Mouse (Mus musculus): ENCODE measurements around the gene Lemd1. TPM values are rescaled to one million over a fixed set of nuclear protein-coding genes. Genes with fewer than 3 reads are reported as not detected.

The Lemd1 gene
- polyA plus RNA-seq, 1 experiment = not detected

- 81% methylated on average over 3 of the region's 3 CpGs for WGBS
- Histone ChIP-seq H3K4me3 (replicated peaks; ENCODE audit: control insufficient read depth, low read depth, low read length) (no peak within 1 kb of the TSS), H3K4me1 (ENCODE audit: control insufficient read depth, insufficient read depth, low read length) (no peaks in the 10 kb centered on the region; the same call in 1 of the 2 replicates), H3K27ac (ENCODE audit: control insufficient read depth, insufficient read depth, low read depth, low read length, poor library complexity) (no peak within 1 kb of the TSS)
- TF ChIP-seq POLR2A (IDR thresholded peaks at IDR 0.05; ENCODE audit: borderline replicate concordance, control insufficient read depth, low read depth, low read length) = no peak
Measured at GRCm38 (mm10) chr1:132229667-132230066, 38.4 kb downstream of the Lemd1 start, which contains the start of gene Gm10188. TSS of gene Gm10188 (minus strand) at chr1:132229767.

DNA sequence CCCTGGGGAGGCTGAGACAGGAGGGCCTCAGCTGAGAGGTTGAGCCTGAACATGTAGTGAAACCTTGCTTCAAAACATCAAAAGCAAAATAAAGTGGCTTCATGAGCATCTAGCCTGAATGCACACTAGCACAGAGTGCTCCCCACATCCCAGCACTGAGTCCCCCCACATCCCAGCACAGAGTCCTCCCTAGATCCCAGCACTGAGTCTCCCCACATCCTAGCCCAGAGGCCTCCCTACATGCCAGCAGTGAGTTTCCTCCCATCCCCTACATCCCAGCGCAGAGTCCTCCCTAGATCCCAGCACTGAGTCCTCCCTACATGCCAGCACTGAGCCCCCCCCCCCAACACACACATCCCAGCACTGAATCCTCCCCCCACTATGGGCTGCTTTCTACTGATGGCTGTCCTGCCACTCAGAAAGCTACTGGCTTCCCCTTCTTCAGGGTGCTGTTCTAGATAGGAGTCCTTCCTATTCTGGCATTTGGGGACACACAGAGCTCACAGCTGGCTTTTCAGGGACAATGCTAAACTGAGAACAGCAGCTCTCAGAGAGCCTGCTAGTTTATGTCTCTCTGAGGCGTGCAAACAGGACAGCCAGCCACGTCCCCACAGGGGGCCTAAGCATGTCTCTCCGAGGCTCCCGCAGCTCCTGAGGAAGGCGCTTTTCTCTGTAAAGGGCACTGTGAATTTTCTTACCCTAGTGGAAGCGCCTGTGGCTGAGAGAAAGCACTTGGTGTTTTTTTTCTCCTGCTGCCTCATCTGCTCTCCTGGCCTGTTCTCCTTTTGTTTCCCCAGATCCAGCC, 40.4 kb downstream of the Lemd1 start:
- WGBS = 74% methylated on average over 7 of the region's 7 CpGs
- Histone ChIP-seq H3K4me1 (ENCODE audit: control insufficient read depth, insufficient read depth, low read length) (no peaks in the 10 kb centered on the region; the same call in 1 of the 2 replicates), H3K4me3 (replicated peaks; ENCODE audit: control insufficient read depth, low read depth, low read length) (no peak overlapping the region), H3K27ac (ENCODE audit: control insufficient read depth, insufficient read depth, low read depth, low read length, poor library complexity) (no peak overlapping the region)
- no peak for TF ChIP-seq POLR2A (IDR thresholded peaks at IDR 0.05; ENCODE audit: borderline replicate concordance, control insufficient read depth, low read depth, low read length)
- no peak for TF ChIP-seq CTCF (IDR thresholded peaks at IDR 0.05; ENCODE audit: control insufficient read depth, insufficient read depth, low read length)

DNA sequence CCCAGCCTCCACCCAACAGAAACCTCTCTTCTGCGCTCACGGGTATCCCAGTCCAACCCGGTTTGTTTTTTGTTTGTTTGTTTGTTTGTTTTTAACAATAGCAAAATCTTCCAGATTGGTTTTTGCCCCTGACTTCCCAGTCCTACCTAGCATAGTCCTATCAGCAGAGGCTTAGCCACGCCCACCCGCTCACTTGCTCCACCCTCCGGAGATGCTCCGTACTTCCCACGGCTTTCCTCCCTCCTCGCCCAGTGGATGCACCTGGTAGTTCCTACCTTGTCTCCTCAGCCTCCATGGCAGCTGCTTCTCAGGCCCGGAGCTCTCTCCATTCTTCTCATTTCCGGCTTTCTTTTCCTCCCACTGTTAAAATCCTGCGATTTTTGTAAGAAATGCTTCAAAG, 42.3 kb downstream of the Lemd1 start:
- no peak for TF ChIP-seq POLR2A (IDR thresholded peaks at IDR 0.05; ENCODE audit: borderline replicate concordance, control insufficient read depth, low read depth, low read length)
- TF ChIP-seq CTCF (IDR thresholded peaks at IDR 0.05; ENCODE audit: control insufficient read depth, insufficient read depth, low read length) = no peak

GRCm38 (mm10) chr1:132234757-132235273, 43.6 kb downstream of the Lemd1 start:
- no peak overlapping the region for H3K4me3 ChIP-seq (replicated peaks; ENCODE audit: control insufficient read depth, low read depth, low read length)
- H3K4me1 ChIP-seq (ENCODE audit: control insufficient read depth, insufficient read depth, low read length) = no peaks in the 10 kb centered on the region; the same call in 1 of the 2 replicates
- WGBS = 64% methylated on average over 9 of the region's 9 CpGs
- H3K27ac ChIP-seq (ENCODE audit: control insufficient read depth, insufficient read depth, low read depth, low read length, poor library complexity) = no peak overlapping the region
- TF ChIP-seq CTCF (IDR thresholded peaks at IDR 0.05; ENCODE audit: control insufficient read depth, insufficient read depth, low read length) = no peak
- no peak for TF ChIP-seq POLR2A (IDR thresholded peaks at IDR 0.05; ENCODE audit: borderline replicate concordance, control insufficient read depth, low read depth, low read length)

More for the DNA sequence above, 42.3 kb downstream of the Lemd1 start:
- Histone ChIP-seq H3K4me3 (replicated peaks; ENCODE audit: control insufficient read depth, low read depth, low read length) (no peak overlapping the region), H3K4me1 (ENCODE audit: control insufficient read depth, insufficient read depth, low read length) (no peaks in the 10 kb centered on the region; the same call in 1 of the 2 replicates), H3K27ac (ENCODE audit: control insufficient read depth, insufficient read depth, low read depth, low read length, poor library complexity) (no peak overlapping the region)
- WGBS = 29% methylated on average over 12 of the region's 12 CpGs

DNA sequence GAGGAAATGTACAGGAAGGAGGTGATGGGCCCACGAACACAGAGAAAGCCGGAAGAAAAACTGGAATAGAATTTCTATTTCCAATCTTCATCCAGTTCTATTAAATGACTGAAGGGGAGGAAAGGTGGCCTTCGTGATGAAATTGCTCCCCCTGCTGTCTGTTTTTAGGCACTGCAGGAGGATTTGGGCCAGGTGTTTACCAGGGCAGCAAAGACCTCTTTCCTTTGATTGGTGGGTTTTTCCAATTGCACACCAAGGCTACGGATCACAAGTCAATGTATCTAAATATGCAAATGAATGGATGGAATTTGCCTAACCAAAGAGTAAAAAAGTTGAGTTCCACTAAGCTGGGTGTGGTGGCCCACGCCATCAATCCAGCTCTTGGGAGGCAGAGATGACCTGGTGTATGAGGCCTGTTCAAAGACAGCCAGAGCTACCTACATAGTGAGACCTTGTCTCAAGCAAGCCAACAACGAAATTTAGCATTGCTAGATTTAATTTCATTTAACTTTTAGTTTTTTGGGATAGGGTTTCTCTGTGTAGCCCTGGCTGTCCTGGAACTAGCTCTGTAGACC, 46.4 kb downstream of the Lemd1 start:
- no peaks in the 10 kb centered on the region for H3K4me1 ChIP-seq (ENCODE audit: control insufficient read depth, insufficient read depth, low read length)
- 14% methylated on average over 6 of the region's 6 CpGs for WGBS
- TF ChIP-seq CTCF (IDR thresholded peaks at IDR 0.05; ENCODE audit: control insufficient read depth, insufficient read depth, low read length) (peak; percentile 72), POLR2A (IDR thresholded peaks at IDR 0.05; ENCODE audit: borderline replicate concordance, control insufficient read depth, low read depth, low read length) (no peak)

DNA sequence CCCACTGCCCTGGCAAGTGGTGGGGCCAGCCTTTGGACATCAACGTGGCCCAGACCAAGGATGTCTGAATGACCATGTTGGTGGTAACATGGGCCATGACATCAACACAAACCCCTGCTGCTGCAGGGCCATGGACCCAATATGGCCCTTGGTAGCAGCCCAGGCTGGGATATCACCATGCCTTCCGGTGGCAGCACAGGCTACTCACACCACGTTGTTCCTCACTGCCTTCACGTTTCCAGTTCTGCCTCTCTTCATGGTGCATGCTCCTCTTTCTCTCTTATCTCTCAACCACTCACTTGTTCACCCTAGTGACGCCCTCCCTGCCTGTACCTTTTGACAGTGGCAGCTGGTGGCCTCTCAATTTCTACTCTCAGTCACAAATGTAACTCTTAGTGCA, 53.8 kb downstream of the Lemd1 start:
- H3K4me1 ChIP-seq (ENCODE audit: control insufficient read depth, insufficient read depth, low read length) = no peaks in the 10 kb centered on the region
- no peak for TF ChIP-seq POLR2A (IDR thresholded peaks at IDR 0.05; ENCODE audit: borderline replicate concordance, control insufficient read depth, low read depth, low read length)
- TF ChIP-seq CTCF (IDR thresholded peaks at IDR 0.05; ENCODE audit: control insufficient read depth, insufficient read depth, low read length) = no peak
- WGBS = 57% methylated on average over 5 of the region's 5 CpGs
- no peak overlapping the region for H3K27ac ChIP-seq (ENCODE audit: control insufficient read depth, insufficient read depth, low read depth, low read length, poor library complexity)
- H3K4me3 ChIP-seq (replicated peaks; ENCODE audit: control insufficient read depth, low read depth, low read length) = no peak overlapping the region

More for the DNA sequence above, 46.4 kb downstream of the Lemd1 start:
- H3K4me3 ChIP-seq (replicated peaks; ENCODE audit: control insufficient read depth, low read depth, low read length) = no peak overlapping the region
- no peak overlapping the region for H3K27ac ChIP-seq (ENCODE audit: control insufficient read depth, insufficient read depth, low read depth, low read length, poor library complexity)

DNA sequence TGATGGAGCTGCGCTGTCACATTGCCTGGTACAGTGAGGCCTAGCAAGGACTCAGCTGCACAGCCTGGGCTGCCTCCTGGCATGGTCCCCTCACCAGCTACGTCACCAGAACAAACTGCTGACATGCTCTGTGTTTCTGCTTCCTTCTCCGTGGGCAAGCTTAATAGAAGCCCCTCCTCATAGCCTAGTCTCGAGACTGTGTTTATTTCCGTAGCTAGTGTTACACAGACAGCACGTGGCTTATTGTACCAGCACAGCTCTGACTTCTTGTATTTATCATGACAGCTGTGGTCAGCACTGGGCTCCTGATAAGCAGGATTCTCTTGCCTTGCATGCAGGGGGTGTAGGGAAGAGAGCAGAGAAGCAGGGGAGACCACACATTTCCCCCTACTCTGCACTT, 54.9 kb downstream of the Lemd1 start:
- Histone ChIP-seq H3K27ac (ENCODE audit: control insufficient read depth, insufficient read depth, low read depth, low read length, poor library complexity) (no peak overlapping the region), H3K4me3 (replicated peaks; ENCODE audit: control insufficient read depth, low read depth, low read length) (no peak overlapping the region), H3K4me1 (ENCODE audit: control insufficient read depth, insufficient read depth, low read length) (no peaks in the 10 kb centered on the region)
- WGBS = 23% methylated on average over 6 of the region's 6 CpGs
- no peak for TF ChIP-seq CTCF (IDR thresholded peaks at IDR 0.05; ENCODE audit: control insufficient read depth, insufficient read depth, low read length)
- TF ChIP-seq POLR2A (IDR thresholded peaks at IDR 0.05; ENCODE audit: borderline replicate concordance, control insufficient read depth, low read depth, low read length) = no peak

DNA sequence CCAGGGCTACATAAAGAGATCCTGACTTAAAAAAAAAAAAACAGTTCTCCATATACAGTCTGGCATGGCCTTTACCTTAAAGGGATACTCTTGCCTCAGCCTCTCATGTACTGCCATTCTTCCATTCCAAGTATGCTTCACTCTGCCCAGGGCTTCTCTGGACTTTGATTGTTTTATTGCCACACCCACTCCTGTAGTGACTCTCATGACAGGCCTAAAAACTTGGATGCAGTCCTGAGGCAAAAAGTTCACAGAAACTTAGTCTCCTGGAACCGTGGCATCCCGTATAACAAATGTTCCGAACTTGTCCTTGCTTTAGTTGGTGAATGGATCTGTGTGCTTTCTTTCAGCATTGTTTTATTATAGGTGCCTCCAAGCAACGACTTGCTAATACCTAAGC, 55.4 kb downstream of the Lemd1 start:
- Histone ChIP-seq H3K4me1 (ENCODE audit: control insufficient read depth, insufficient read depth, low read length) (no peaks in the 10 kb centered on the region), H3K4me3 (replicated peaks; ENCODE audit: control insufficient read depth, low read depth, low read length) (no peak overlapping the region), H3K27ac (ENCODE audit: control insufficient read depth, insufficient read depth, low read depth, low read length, poor library complexity) (no peak overlapping the region)
- TF ChIP-seq POLR2A (IDR thresholded peaks at IDR 0.05; ENCODE audit: borderline replicate concordance, control insufficient read depth, low read depth, low read length) (no peak), CTCF (IDR thresholded peaks at IDR 0.05; ENCODE audit: control insufficient read depth, insufficient read depth, low read length) (no peak)
- WGBS = 78% methylated on average over 4 of the region's 4 CpGs
